Mouse (Mus musculus) embryonic facial prominence, embryonic 11.5 days (tissue): ENCODE data around the gene Dcbld1. TPM values are rescaled to one million over a fixed set of nuclear protein-coding genes. Genes with fewer than 3 reads are reported as not detected.
"Not testable (repeated sequence)": the region's sequence is repeated elsewhere in the genome, so short reads cannot be mapped to it uniquely, and the experiment has no call there.

Experiments used
- ATAC-seq: fragments of 200-750 bp; cut with Nextera tagmentation; replicated peaks from 2 replicates; pipeline ENCODE4 v1.8.0; 2017; ENCODE audit warnings: low read depth; ENCODE audit not compliant: insufficient number of reproducible peaks, low FRiP score, low TSS enrichment
- DNase-seq: peaks from one replicate; pipeline ENCODE4 v3.0.0-alpha.2; 2015; ENCODE audit warnings: low spot score
- H3K27ac ChIP-seq: fragments of 300-500 bp; sonication (generic); replicated peaks from 2 replicates; pipeline ENCODE4 v1.5.1; 2014; ENCODE audit warnings: mild to moderate bottlenecking, low read depth, low read length, control low read depth
- H3K27me3 ChIP-seq: fragments of 300-500 bp; sonication (generic); 2 replicates; pipeline ENCODE4 v1.6.1; 2014; ENCODE audit warnings: mild to moderate bottlenecking, low read length, moderate library complexity, mixed read lengths; ENCODE audit not compliant: control insufficient read depth, insufficient read depth
- H3K36me3 ChIP-seq: fragments of 300-500 bp; sonication (generic); replicated peaks from 2 replicates; pipeline ENCODE4 v1.6.1; 2014; ENCODE audit warnings: low read depth, mild to moderate bottlenecking, low read length, moderate library complexity, mixed read lengths; ENCODE audit not compliant: control insufficient read depth, insufficient read depth
- H3K4me1 ChIP-seq: fragments of 300-500 bp; sonication (generic); 2 replicates; pipeline ENCODE4 v1.6.1; 2014; ENCODE audit warnings: low read length, mixed read lengths; ENCODE audit not compliant: control insufficient read depth, insufficient read depth
- H3K4me2 ChIP-seq: fragments of 300-500 bp; sonication (generic); 2 replicates; pipeline ENCODE4 v1.6.1; 2014; ENCODE audit warnings: low read depth, mild to moderate bottlenecking, control low read depth, low read length, moderate library complexity
- H3K4me3 ChIP-seq: fragments of 300-500 bp; sonication (generic); 2 replicates; pipeline ENCODE4 v1.5.1; 2014; ENCODE audit warnings: low read depth, low read length, control low read depth
- H3K9ac ChIP-seq: fragments of 300-500 bp; sonication (generic); replicated peaks from 2 replicates; pipeline ENCODE4 v1.6.1; 2014; ENCODE audit warnings: mild to moderate bottlenecking, control low read depth, low read length
- H3K9me3 ChIP-seq: fragments of 300-500 bp; sonication (generic); replicated peaks from 2 replicates; pipeline ENCODE4 v1.6.1; 2016; ENCODE audit warnings: mild to moderate bottlenecking, low read length, inconsistent platforms, mixed read lengths; ENCODE audit not compliant: control insufficient read depth
- WGBS: fragments of 180-500 bp; shearing (Covaris S2); extraction: QIAGEN DNeasy Blood & Tissue Kit; methylation state at CpG from one replicate; pipeline ENCODE4 v1.1.7; 2014; 5-methylcytosine and 5-hydroxymethylcytosine counted together
- polyA plus RNA-seq: library from polyadenylated mRNA; unstranded; fragments of >200 nt; fragmentation: Nextera tagmentation; extraction: Ambion mirVana; gene quantifications from 2 replicates; pipeline ENCODE4 v1.2.1, GENCODE M21; 2014

Dcbld1 gene
- polyA plus RNA-seq, 1 experiment from 2014 or later, result 20.9 TPM

- Histone ChIP-seq H3K4me2 (no peak overlapping the region), H3K27me3 (no peaks in the 10 kb centered on the region), H3K36me3 (no peaks in the 10 kb centered on the region), H3K9me3 (no peaks in the 10 kb centered on the region), H3K9ac (no peak overlapping the region), H3K4me3 (no peak overlapping the region), H3K4me1 (no peaks in the 10 kb centered on the region), H3K27ac (no peak overlapping the region)
- DNase-seq (no peak), ATAC-seq (no peak)
- 79% methylated on average over 4 of the region's 4 CpGs for WGBS
These were observed 46.5 kb downstream of the Dcbld1 start for GRCm38 (mm10) chr10:52279876-52280275.

- Histone ChIP-seq H3K27me3 (no peaks in the 10 kb centered on the region), H3K36me3 (no peaks in the 10 kb centered on the region), H3K9me3 (no peaks in the 10 kb centered on the region), H3K4me2 (no peak overlapping the region), H3K27ac (no peak overlapping the region), H3K4me3 (no peak overlapping the region), H3K9ac (no peak overlapping the region), H3K4me1 (no peaks in the 10 kb centered on the region)
- ATAC-seq, result no peak
- no peak for DNase-seq
- 93% methylated on average over 3 of the region's 3 CpGs for WGBS
These were observed 47.2 kb downstream of the Dcbld1 start for GRCm38 (mm10) chr10:52280623-52281022.

GRCm38 (mm10) chr10:52281337-52281736, 47.9 kb downstream of the Dcbld1 start:
- H3K27ac ChIP-seq, result no peak overlapping the region
- no peak for DNase-seq
- H3K9ac ChIP-seq, result no peak overlapping the region
- H3K27me3 ChIP-seq, result no peaks in the 10 kb centered on the region
- H3K4me2 ChIP-seq, result no peak overlapping the region
- ATAC-seq, result no peak
- no peak overlapping the region for H3K4me3 ChIP-seq
- H3K36me3 ChIP-seq, result no peaks in the 10 kb centered on the region
- H3K9me3 ChIP-seq, result no peaks in the 10 kb centered on the region
- no peaks in the 10 kb centered on the region for H3K4me1 ChIP-seq

- Histone ChIP-seq H3K4me2 (no peak overlapping the region), H3K4me1 (no peaks in the 10 kb centered on the region), H3K9ac (no peak overlapping the region), H3K27ac (no peak overlapping the region), H3K27me3 (no peaks in the 10 kb centered on the region), H3K4me3 (no peak overlapping the region), H3K36me3 (no peaks in the 10 kb centered on the region), H3K9me3 (no peaks in the 10 kb centered on the region)
- no peak for DNase-seq
- 63% methylated on average over 8 of the region's 8 CpGs for WGBS
- no peak for ATAC-seq
These were observed 51.2 kb downstream of the Dcbld1 start for GRCm38 (mm10) chr10:52284578-52284977.

GRCm38 (mm10) chr10:52287852-52288533, 54.6 kb downstream of the Dcbld1 start:
- no peak for ATAC-seq
- Histone ChIP-seq H3K4me1 (no peaks in the 10 kb centered on the region), H3K4me2 (no peak overlapping the region), H3K27ac (no peak overlapping the region), H3K36me3 (no peaks in the 10 kb centered on the region), H3K27me3 (no peaks in the 10 kb centered on the region), H3K9me3 (no peaks in the 10 kb centered on the region), H3K9ac (no peak overlapping the region), H3K4me3 (no peak overlapping the region)
- 75% methylated on average over 5 of the region's 5 CpGs for WGBS
- no peak for DNase-seq

GRCm38 (mm10) chr10:52289261-52289660, 55.8 kb downstream of the Dcbld1 start:
- no peaks in the 10 kb centered on the region for H3K36me3 ChIP-seq
- no peak overlapping the region for H3K4me3 ChIP-seq
- H3K4me2 ChIP-seq, result no peak overlapping the region
- no peak overlapping the region for H3K9ac ChIP-seq
- no peaks in the 10 kb centered on the region for H3K9me3 ChIP-seq
- H3K4me1 ChIP-seq, result no peaks in the 10 kb centered on the region
- H3K27ac ChIP-seq, result no peak overlapping the region
- ATAC-seq (no peak), DNase-seq (no peak)
- 87% methylated on average over 3 of the region's 3 CpGs for WGBS
- H3K27me3 ChIP-seq, result no peaks in the 10 kb centered on the region

GRCm38 (mm10) chr10:52292391-52292790, 59.0 kb downstream of the Dcbld1 start:
- not testable (repeated sequence) for H3K27ac ChIP-seq, H3K9ac ChIP-seq, H3K4me2 ChIP-seq, H3K4me1 ChIP-seq, H3K36me3 ChIP-seq, ATAC-seq, H3K9me3 ChIP-seq, H3K27me3 ChIP-seq, H3K4me3 ChIP-seq, DNase-seq
- WGBS, result 75% methylated on average over 1 of the region's 1 CpGs

GRCm38 (mm10) chr10:52293921-52294577, 60.6 kb downstream of the Dcbld1 start:
- Histone ChIP-seq H3K4me2 (no peak overlapping the region), H3K9me3 (no peaks in the 10 kb centered on the region), H3K36me3 (no peaks in the 10 kb centered on the region), H3K4me1 (no peaks in the 10 kb centered on the region), H3K4me3 (no peak overlapping the region), H3K9ac (no peak overlapping the region), H3K27ac (no peak overlapping the region), H3K27me3 (no peaks in the 10 kb centered on the region)
- WGBS, result 79% methylated on average over 4 of the region's 4 CpGs
- ATAC-seq, result no peak
- no peak for DNase-seq
